Mouse (Mus musculus) cerebellum, postnatal 25 days (tissue): ENCODE results near the gene Bin2.
A peak's percentile ranks its signal among the peaks of the same experiment; 100 is the strongest.

ENCODE experiments used
- DNase-seq, 2 experiments: peaks; one replicate each; pipeline ENCODE4 v3.0.0; 2021; ENCODE audit warnings: mixed read lengths in 2 of 2

Bin2 gene

GRCm38 (mm10) chr15:100669337-100669736 is at the start of gene Bin2:
Gene Bin2 (minus strand): TSS chr15:100669553.
- DNase-seq = no peak

DNA sequence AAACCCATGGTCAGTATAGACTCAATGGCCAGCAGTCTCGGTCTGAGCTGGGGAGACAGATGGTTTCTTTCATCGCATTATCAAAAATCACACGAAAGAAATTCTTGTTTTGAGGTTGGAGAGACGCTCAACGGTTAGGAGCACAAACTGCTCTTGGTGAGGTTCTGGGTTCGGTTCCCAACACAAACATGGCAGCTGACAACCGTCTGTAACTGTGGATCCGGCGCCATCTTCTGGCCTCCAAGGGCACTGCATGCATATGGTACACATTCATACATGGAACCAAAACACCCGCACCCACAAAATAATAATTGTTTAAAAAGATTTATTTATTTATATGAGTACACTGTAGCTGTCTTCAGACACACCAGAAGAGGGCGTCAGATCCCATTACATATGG is 49.2 kb upstream of the Bin2 start:
- no peak for DNase-seq

GRCm38 (mm10) chr15:100717933-100718332 is 48.6 kb upstream of the Bin2 start:
- no peak for DNase-seq

- DNase-seq = no peak
These were observed 46.1 kb upstream of the Bin2 start for GRCm38 (mm10) chr15:100715399-100715993.

DNA sequence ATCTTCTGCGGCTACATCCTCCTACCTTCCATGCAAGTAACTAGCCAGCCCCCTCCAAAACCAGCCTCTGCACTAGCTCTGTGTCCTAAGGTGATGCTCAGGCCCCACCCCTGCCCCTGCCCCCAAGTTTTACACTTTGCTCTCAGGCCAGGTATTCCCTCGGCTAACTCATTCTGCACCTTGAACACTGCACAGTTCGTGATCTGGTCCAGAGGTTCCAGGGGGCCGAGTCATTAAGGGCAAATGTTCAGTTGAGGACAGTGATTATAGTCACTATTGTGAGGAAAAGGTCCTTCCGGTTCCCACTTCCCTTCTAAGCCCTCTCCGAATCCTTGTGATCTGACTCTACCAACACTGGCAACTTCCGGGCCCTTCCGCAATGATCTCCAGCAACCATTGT is 45.1 kb upstream of the Bin2 start:
- DNase-seq = no peak

DNA sequence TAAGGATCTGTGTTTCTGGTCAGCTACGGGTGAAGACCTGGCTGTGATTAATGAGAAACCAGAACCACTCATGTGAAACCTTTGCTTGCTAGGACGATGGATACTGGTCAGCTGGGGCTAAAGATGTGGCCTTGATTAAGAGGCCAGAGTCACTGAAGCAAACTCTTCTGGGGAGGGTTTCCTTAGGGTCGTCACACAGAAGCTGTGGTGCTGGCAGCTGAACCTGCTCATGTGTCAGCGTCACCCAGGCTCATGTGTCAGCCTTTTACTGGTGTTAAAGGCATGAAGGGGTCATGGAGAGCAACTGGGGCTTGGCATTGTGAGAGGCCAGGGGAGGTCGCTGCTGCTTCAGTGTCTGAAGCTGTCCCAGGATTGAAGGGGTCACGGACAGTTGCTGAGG is 41.5 kb upstream of the Bin2 start:
- DNase-seq = no peak

DNA sequence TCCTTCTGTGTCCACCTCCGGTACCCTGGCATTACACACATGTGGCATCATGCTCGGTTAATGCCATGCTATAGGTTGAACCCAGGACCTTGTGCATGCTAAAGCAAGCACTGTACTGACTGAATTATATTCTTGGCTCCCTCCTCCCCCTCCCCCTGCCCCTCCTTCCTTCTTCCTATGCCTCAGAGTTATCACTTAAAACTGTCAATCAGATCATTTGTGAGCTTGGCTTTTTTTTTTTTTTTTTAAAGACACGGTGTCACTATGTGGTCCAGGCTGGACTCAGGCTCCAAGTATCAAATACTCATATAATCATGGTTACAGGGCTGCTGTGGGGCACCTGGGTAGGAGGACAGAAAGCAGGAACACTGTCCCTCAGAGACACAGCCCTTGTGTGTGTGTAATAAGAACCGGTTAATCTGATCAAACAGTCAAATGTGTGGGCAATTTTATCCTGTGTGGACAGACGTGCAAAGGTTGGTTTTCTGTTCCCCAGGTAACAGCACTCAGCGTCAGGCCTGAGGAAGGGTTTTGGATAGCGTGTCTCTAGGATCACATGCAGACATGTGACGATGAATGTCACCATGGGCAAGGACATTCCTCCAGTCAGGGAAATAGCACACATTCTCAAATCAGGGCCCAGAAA is 39.2 kb upstream of the Bin2 start:
- DNase-seq = no peak

DNA sequence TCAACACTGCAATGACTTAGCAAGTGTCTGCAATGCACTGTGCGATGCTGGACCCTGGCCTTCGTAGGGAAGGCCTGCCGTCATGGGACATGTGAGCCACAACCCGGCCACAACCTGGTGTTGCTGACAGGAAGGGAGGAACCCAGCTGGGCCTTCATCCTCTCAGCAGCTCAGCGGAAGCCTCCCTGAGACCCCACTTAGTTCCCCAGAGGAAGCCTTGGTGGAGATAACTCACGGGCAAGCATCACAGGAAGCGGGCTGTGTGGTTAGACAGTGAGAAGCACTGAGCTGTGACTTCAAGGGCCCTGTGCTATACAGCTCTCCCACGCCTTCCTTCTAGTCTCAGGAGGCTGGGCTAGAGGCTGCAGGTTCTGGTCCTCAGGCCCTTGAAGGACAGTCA is 36.9 kb upstream of the Bin2 start:
- no peak for DNase-seq

DNA sequence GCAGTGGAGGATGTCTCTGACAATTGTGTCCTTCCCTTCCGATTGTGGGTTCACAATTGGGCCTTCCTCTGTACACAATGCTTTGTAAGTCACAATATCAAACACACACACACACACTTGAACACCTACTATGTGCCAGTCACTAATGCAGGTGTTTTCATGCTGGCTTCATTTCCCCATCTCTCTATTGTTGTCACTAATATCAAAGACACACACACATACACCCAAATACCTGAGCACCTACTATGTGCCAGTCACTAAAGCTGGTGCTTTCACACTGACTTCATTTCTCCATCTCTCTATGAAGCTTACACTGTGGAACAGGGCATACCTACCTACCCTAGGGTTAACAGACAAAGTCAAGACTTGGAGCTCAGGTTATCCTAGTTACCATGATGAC is 36.0 kb upstream of the Bin2 start:
- no peak for DNase-seq

GRCm38 (mm10) chr15:100703913-100704312 is 34.6 kb upstream of the Bin2 start:
- no peak for DNase-seq

- no peak for DNase-seq
These were observed 32.5 kb upstream of the Bin2 start for GRCm38 (mm10) chr15:100701856-100702255.

GRCm38 (mm10) chr15:100701108-100701507 is 31.8 kb upstream of the Bin2 start:
- DNase-seq = no peak

- DNase-seq = no peak
These were observed 31.1 kb upstream of the Bin2 start for GRCm38 (mm10) chr15:100700424-100700823.

- DNase-seq = no peak
These were observed 30.0 kb upstream of the Bin2 start for GRCm38 (mm10) chr15:100699386-100699785.

- DNase-seq = no peak
These were observed 28.7 kb upstream of the Bin2 start for GRCm38 (mm10) chr15:100698078-100698477.

DNA sequence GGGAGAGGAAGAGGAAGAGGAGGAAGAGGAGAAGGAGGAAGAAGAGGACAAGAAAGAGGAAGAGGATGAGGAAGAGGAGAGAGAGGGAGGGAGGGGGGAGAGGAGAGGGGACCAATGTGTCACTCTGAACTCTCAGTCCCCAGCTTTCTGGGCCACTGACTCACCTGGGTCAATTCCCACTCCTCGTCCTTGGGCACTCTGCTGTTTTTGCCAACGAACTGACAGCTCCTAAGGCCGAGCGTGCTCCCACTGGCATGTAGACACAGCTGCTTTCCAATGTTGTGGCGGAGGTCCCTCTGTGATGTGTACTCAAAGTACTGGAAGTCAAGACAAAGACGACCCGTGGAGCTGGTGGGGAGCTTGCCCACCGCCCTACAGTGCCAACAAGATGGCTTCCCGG is 25.1 kb upstream of the Bin2 start:
- DNase-seq = no peak

DNA sequence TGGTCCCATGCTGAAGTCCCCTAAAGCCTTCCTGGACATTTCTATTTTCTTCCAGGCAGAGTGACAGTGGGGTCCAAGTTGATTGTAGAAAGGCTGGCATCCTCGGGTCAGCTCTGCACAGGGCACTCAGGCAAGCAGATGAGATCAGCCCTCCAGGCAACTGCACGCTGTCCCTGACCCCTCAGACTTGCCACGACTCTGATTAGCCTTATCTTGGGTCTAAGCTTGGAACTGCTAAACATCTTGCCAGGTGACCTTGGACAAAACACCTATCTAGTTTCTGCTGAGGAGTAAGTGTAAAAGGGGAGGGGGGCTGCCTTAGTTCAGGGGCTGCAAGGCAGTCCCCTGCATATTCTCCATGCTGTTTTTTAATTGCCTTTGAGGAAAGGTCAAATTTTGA is 22.6 kb upstream of the Bin2 start:
- no peak for DNase-seq

GRCm38 (mm10) chr15:100687430-100687971 is 18.1 kb upstream of the Bin2 start, which contains the start of gene Cela1:
Gene Cela1 (minus strand): TSS chr15:100687921.
- no peak for DNase-seq

DNA sequence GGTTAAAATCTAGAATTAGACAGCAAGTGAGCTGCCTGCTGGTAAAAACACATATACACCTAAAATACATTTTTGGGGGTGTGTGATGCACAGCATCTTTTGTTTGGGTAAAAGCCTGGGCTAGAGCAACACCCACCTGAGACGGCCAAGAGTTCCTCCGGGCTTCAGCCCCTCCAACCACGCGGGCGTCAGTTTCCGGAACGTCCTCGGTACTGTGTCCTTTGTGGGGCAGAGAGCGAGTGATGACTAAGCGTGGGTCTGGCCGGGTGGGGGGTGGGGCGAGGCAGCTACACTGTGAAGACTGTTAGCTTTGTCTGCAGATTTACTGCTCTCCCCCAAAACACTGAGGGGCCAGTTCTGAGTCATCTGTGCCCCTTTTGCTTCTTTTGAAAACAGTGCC is 17.6 kb upstream of the Bin2 start:
- no peak for DNase-seq

GRCm38 (mm10) chr15:100686434-100686833 is 17.1 kb upstream of the Bin2 start:
- no peak for DNase-seq

DNA sequence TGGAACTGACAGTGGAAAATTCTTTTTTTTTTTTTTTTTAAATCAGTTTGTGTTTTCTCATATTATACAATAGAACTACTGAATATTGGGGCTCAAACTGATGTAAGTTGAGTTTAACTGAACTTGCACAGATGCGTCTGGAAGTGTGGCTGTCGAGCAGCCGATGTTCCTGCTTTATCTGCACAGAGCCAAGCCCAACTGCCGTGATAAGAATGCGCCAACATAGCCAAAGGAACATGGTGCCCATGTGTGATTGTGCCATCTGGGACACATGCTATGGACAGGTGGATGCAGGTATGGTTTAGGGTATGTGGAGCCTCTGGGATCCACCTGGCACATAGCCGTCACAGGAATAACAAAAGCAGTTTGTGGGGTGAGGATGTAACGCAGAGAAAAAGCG is 16.5 kb upstream of the Bin2 start:
- no peak for DNase-seq

DNA sequence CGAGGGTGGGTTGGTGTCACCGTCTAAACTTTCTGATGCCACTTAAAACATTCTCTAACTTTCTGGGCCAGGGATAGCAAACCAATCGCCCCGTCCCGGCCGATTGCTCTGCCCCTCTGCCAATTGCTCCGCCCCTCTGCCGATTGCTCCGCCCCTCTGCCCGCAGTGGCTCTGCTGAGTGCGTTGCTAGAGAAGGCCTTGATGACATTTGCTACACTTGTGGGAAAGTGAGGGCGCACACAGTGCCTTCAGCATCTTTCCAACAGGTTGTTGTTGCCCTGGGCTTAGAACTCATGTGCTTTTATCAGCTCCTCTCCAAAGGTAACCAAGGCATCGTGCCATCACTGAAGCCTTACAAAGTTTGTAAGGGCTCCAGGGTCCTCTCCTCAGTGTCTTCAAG is 15.9 kb upstream of the Bin2 start:
- DNase-seq = no peak

GRCm38 (mm10) chr15:100684450-100684849 is 15.1 kb upstream of the Bin2 start:
- DNase-seq = no peak

- DNase-seq = peak; percentile 75 to 85
These were observed 13.7 kb upstream of the Bin2 start for GRCm38 (mm10) chr15:100683041-100683440.

GRCm38 (mm10) chr15:100681770-100682169 is 12.4 kb upstream of the Bin2 start:
- no peak for DNase-seq
